Mouse (Mus musculus) heart, adult 2 months (tissue): ENCODE data around the gene Tubb2a. TPM values are rescaled to one million over a fixed set of nuclear protein-coding genes. Genes with fewer than 3 reads are reported as not detected.

Source experiments
- DNase-seq, 2 experiments: peaks; one replicate each; pipeline ENCODE4 v3.0.0; 2021
- H3K27ac ChIP-seq: fragments of 200-600 bp; 2 replicates; pipeline ENCODE4 v1.8.1; 2022
- H3K27me3 ChIP-seq: fragments of 200-500 bp; 2 replicates; pipeline ENCODE4 v1.6.1; 2012; ENCODE audit warnings: mild to moderate bottlenecking, low read length, inconsistent platforms, mixed read lengths; ENCODE audit not compliant: control insufficient read depth, insufficient read depth
- H3K36me3 ChIP-seq: fragments of 200-500 bp; 2 replicates; pipeline ENCODE4 v1.6.1; 2012; ENCODE audit warnings: low read length, inconsistent platforms; ENCODE audit not compliant: control insufficient read depth, insufficient read depth
- H3K4me1 ChIP-seq: fragments of 200-500 bp; 2 replicates; pipeline ENCODE4 v1.6.1; 2011; ENCODE audit warnings: low read length; ENCODE audit not compliant: control insufficient read depth, insufficient read depth
- H3K4me3 ChIP-seq: fragments of 200-600 bp; 2 replicates; pipeline ENCODE4 v1.8.1; 2022
- H3K79me2 ChIP-seq: fragments of 200-500 bp; replicated peaks from 2 replicates; pipeline ENCODE4 v1.6.1; 2012; ENCODE audit warnings: mild to moderate bottlenecking, inconsistent platforms, low read length, moderate library complexity, mixed read lengths; ENCODE audit not compliant: control insufficient read depth, insufficient read depth
- H3K9ac ChIP-seq: fragments of 200-500 bp; 2 replicates; pipeline ENCODE4 v1.6.1; 2012; ENCODE audit warnings: low read depth, mild to moderate bottlenecking, control low read depth, inconsistent platforms, low read length, mixed read lengths
- CTCF ChIP-seq: fragments of 200-600 bp; IDR thresholded peaks from 2 replicates; pipeline ENCODE4 v1.8.1; 2022; ENCODE audit warnings: antibody characterized with exemption, mild to moderate bottlenecking, moderate library complexity
- EP300 ChIP-seq: fragments of 200-500 bp; IDR thresholded peaks from 2 replicates; pipeline ENCODE4 v1.6.1; 2011; ENCODE audit warnings: low read depth, low read length, control low read depth; ENCODE audit not compliant: insufficient read depth
- POLR2A ChIP-seq: fragments of 200-500 bp; IDR thresholded peaks from 2 replicates; pipeline ENCODE4 v1.6.1; 2011; ENCODE audit warnings: mild to moderate bottlenecking, low read depth, low read length, control low read depth; ENCODE audit not compliant: insufficient read depth
- WGBS: fragments of 180-500 bp; shearing (Covaris S2); methylation state at CpG from one replicate; pipeline ENCODE4 v1.1.7; 2018; 5-methylcytosine and 5-hydroxymethylcytosine counted together
- intact Hi-C: fragments of 180-260 bp; cut with DNase I; formaldehyde crosslinking; loops from one replicate; pipeline ENCODE4 v1.15.1; 2025
- polyA plus RNA-seq: library from polyadenylated mRNA; depleted of rRNA; stranded (reverse); fragments of >200 nt; gene quantifications from 2 replicates; pipeline ENCODE4 v1.2.3, GENCODE M21; 2012
- total RNA-seq, 2 experiments: library from RNA; stranded (reverse); gene quantifications; 2 replicates each; pipeline ENCODE4 v1.2.3; 2021

The Tubb2a gene
- total and polyA plus RNA-seq, 3 experiments: 42.9 to 95.2 (median 64.1) TPM

- no peak for TF ChIP-seq EP300
- no peak for TF ChIP-seq CTCF
- TF ChIP-seq POLR2A: no peak
- Histone ChIP-seq H3K4me1 (peaks cover 2% of the 10 kb centered on the region), H3K9ac (no peak overlapping the region), H3K79me2 (no peaks in the 10 kb centered on the region), H3K4me3 (no peak overlapping the region), H3K27ac (no peak overlapping the region), H3K36me3 (no peaks in the 10 kb centered on the region), H3K27me3 (no peaks in the 10 kb centered on the region)
- no peak for DNase-seq
- WGBS: 84% methylated on average over 4 of the region's 4 CpGs
- intact Hi-C loops: no loop called here
Measured at GRCm38 (mm10) chr13:34114654-34115053, 36.8 kb upstream of the Tubb2a start.

- Histone ChIP-seq H3K4me1 (no peaks in the 10 kb centered on the region), H3K36me3 (no peaks in the 10 kb centered on the region), H3K79me2 (no peaks in the 10 kb centered on the region), H3K9ac (no peak overlapping the region), H3K4me3 (no peak overlapping the region), H3K27ac (peak overlapping the region; percentile 2), H3K27me3 (no peaks in the 10 kb centered on the region)
- intact Hi-C loops: no loop called here
- WGBS: 66% methylated on average over 3 of the region's 3 CpGs
- peak in 1 of 2 experiments; percentile 17 for DNase-seq
- no peak for TF ChIP-seq EP300
- no peak for TF ChIP-seq POLR2A
- TF ChIP-seq CTCF: no peak
Measured at GRCm38 (mm10) chr13:34113086-34113485, 35.3 kb upstream of the Tubb2a start.

- DNase-seq: peak in 1 of 2 experiments; percentile 42
Measured at GRCm38 (mm10) chr13:34112369-34113081, 34.7 kb upstream of the Tubb2a start.

GRCm38 (mm10) chr13:34111878-34112277 is 34.1 kb upstream of the Tubb2a start:
- Histone ChIP-seq H3K36me3 (no peaks in the 10 kb centered on the region; the same call in 1 of the 2 replicates), H3K27ac (no peak overlapping the region), H3K79me2 (no peaks in the 10 kb centered on the region), H3K27me3 (no peaks in the 10 kb centered on the region), H3K4me1 (no peaks in the 10 kb centered on the region), H3K4me3 (no peak overlapping the region), H3K9ac (no peak overlapping the region)
- WGBS: 90% methylated on average over 3 of the region's 3 CpGs
- intact Hi-C loops: no loop called here
- no peak for TF ChIP-seq CTCF
- no peak for TF ChIP-seq POLR2A
- TF ChIP-seq EP300: no peak
- no peak for DNase-seq

More at GRCm38 (mm10) chr13:34112369-34113081, 34.7 kb upstream of the Tubb2a start:
- H3K9ac ChIP-seq: no peak overlapping the region
- 53% methylated on average over 5 of the region's 5 CpGs for WGBS
- H3K4me3 ChIP-seq: no peak overlapping the region
- H3K4me1 ChIP-seq: no peaks in the 10 kb centered on the region
- H3K27me3 ChIP-seq: no peaks in the 10 kb centered on the region
- intact Hi-C loops: no loop called here
- no peaks in the 10 kb centered on the region for H3K36me3 ChIP-seq
- H3K79me2 ChIP-seq: no peaks in the 10 kb centered on the region
- no peak for TF ChIP-seq CTCF
- no peak for TF ChIP-seq POLR2A
- no peak for TF ChIP-seq EP300
- H3K27ac ChIP-seq: peak overlapping the region; percentile 2

- H3K36me3 ChIP-seq: peaks cover 5% of the 10 kb centered on the region
- no peak overlapping the region for H3K9ac ChIP-seq
- H3K27ac ChIP-seq: no peak overlapping the region
- no peaks in the 10 kb centered on the region for H3K79me2 ChIP-seq
- 68% methylated on average over 5 of the region's 5 CpGs for WGBS
- intact Hi-C loops: no loop called here
- peaks cover under 1% of the 10 kb centered on the region for H3K4me1 ChIP-seq
- no peaks in the 10 kb centered on the region for H3K27me3 ChIP-seq
- no peak overlapping the region for H3K4me3 ChIP-seq
- DNase-seq: peak in 1 of 2 experiments; percentile 12
- TF ChIP-seq CTCF: no peak
- TF ChIP-seq POLR2A: no peak
- TF ChIP-seq EP300: no peak
Measured at GRCm38 (mm10) chr13:34111019-34111418, 33.2 kb upstream of the Tubb2a start.

- Histone ChIP-seq H3K4me3 (no peak overlapping the region), H3K79me2 (no peaks in the 10 kb centered on the region), H3K27me3 (no peaks in the 10 kb centered on the region), H3K4me1 (peaks cover 4% of the 10 kb centered on the region), H3K36me3 (peaks cover 5% of the 10 kb centered on the region), H3K9ac (no peak overlapping the region), H3K27ac (no peak overlapping the region)
- intact Hi-C loops: no loop called here
- no peak for DNase-seq
- TF ChIP-seq POLR2A: no peak
- TF ChIP-seq EP300: no peak
- no peak for TF ChIP-seq CTCF
- WGBS: 68% methylated on average over 4 of the region's 4 CpGs
Measured at GRCm38 (mm10) chr13:34109677-34110058, 31.9 kb upstream of the Tubb2a start.
